Mouse (Mus musculus) erythroblast, embryonic 14.5 days (primary cell): Measurements from ENCODE around the gene Gpalpp1.

Experiments
- GATA1 ChIP-seq: IDR thresholded peaks from 2 replicates; pipeline ENCODE4 v1.6.1; 2012; ENCODE audit warnings: low read length, inconsistent platforms, mixed read lengths
- TAL1 ChIP-seq: IDR thresholded peaks from 3 replicates; pipeline ENCODE4 v1.6.1; 2012; ENCODE audit warnings: low read length, inconsistent platforms, mixed read lengths

DNA sequence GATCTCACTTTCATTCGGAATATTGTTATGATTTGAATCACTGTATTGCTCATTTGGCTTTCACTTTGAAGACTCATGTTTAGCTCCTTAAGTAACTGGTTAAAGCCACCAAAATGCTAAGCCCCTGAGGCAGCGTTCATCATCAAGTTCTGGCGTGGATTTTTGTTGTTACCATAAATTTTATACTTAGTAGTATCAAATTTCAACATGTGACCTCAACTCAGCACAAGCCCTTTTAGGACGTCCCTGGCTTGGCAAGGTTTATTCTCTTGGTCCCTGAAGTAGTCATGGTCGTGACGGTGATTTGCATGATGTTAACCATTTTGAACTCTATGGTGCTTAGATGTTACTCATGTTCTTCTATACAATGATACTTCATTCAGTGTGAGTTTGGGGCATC, 36.5 kb upstream of the Gpalpp1 start:
- no peak for TF ChIP-seq TAL1
- no peak for TF ChIP-seq GATA1
